Mouse (Mus musculus) thymus, adult 2 months (tissue): ENCODE measurements around the gene Olfr59. TPM values are rescaled to one million over a fixed set of nuclear protein-coding genes. Genes with fewer than 3 reads are reported as not detected.

ENCODE experiments used
- DNase-seq: peaks from one replicate; pipeline ENCODE4 v3.0.0; 2021
- H3K27ac ChIP-seq: fragments of 200-500 bp; 2 replicates; pipeline ENCODE4 v1.5.1; 2012; ENCODE audit warnings: low read length, control low read depth; ENCODE audit not compliant: control insufficient read depth, insufficient read depth
- H3K27me3 ChIP-seq: fragments of 200-500 bp; 2 replicates; pipeline ENCODE4 v1.6.1; 2012; ENCODE audit warnings: mild to moderate bottlenecking, low read length, moderate library complexity, mixed read lengths; ENCODE audit not compliant: control insufficient read depth, insufficient read depth
- H3K36me3 ChIP-seq: fragments of 200-500 bp; 2 replicates; pipeline ENCODE4 v1.6.1; 2012; ENCODE audit warnings: mild to moderate bottlenecking, low read length, moderate library complexity; ENCODE audit not compliant: control insufficient read depth, insufficient read depth
- H3K4me1 ChIP-seq: fragments of 200-500 bp; replicated peaks from 2 replicates; pipeline ENCODE4 v1.6.1; 2012; ENCODE audit warnings: low read length; ENCODE audit not compliant: control insufficient read depth, insufficient read depth
- H3K4me3 ChIP-seq: fragments of 200-500 bp; 2 replicates; pipeline ENCODE4 v1.5.1; 2012; ENCODE audit warnings: mild to moderate bottlenecking, low read length, control low read depth, moderate library complexity; ENCODE audit not compliant: control insufficient read depth, insufficient read depth
- CTCF ChIP-seq: fragments of 200-500 bp; IDR thresholded peaks from 2 replicates; pipeline ENCODE4 v1.5.1; 2012; ENCODE audit warnings: mild to moderate bottlenecking, control low read depth, low read length, moderate library complexity, borderline replicate concordance; ENCODE audit not compliant: control insufficient read depth, poor library complexity, insufficient read depth; ENCODE audit errors: extremely low read depth
- POLR2A ChIP-seq: fragments of 200-500 bp; IDR thresholded peaks from 2 replicates; pipeline ENCODE4 v1.6.1; 2012; ENCODE audit warnings: mild to moderate bottlenecking, low read length, control low read depth, moderate library complexity; ENCODE audit not compliant: control insufficient read depth, poor library complexity, insufficient read depth; ENCODE audit errors: extremely low read depth
- WGBS: fragments of 180-500 bp; shearing (Covaris S2); methylation state at CpG from one replicate; pipeline ENCODE4 v1.1.7; 2018; 5-methylcytosine and 5-hydroxymethylcytosine counted together
- polyA plus RNA-seq: library from polyadenylated mRNA; depleted of rRNA; stranded (reverse); fragments of >200 nt; gene quantifications from 2 replicates; pipeline ENCODE4 v1.2.3, GENCODE M21; 2012; rRNA removed

Olfr59 gene
- polyA plus RNA-seq: not detected in 2 replicates

DNA sequence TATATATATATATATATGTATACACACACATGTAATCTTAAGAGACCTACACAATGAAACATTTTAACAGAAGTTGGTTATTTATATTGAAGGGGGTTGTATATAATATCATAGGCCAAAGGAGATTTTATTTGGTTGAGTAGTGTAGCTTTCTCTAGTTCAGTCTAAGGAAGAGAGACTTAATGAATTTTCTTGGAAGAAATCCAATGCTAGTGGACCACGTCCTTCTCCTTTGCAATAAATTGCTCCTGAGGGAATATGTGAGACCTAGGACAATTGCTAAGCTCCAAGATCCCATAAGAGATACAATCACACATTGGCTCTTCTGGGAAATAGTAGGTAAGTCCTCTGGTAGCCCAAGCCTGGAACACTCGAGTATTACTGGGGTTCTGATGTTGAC lies at the start of gene Olfr59:
Gene Olfr59 (plus strand): TSS at position 301 of the 400 bp plus-strand sequence.
- Histone ChIP-seq H3K4me1 (no peaks in the 10 kb centered on the region), H3K4me3 (no peak within 1 kb of the TSS), H3K27ac (no peak within 1 kb of the TSS), H3K27me3 (no peaks in the 10 kb centered on the region), H3K36me3 (no peaks in the 10 kb centered on the region)
- DNase-seq: no peak
- 59% methylated on average over 2 of the region's 2 CpGs for WGBS
- no peak for TF ChIP-seq CTCF
- TF ChIP-seq POLR2A: no peak

DNA sequence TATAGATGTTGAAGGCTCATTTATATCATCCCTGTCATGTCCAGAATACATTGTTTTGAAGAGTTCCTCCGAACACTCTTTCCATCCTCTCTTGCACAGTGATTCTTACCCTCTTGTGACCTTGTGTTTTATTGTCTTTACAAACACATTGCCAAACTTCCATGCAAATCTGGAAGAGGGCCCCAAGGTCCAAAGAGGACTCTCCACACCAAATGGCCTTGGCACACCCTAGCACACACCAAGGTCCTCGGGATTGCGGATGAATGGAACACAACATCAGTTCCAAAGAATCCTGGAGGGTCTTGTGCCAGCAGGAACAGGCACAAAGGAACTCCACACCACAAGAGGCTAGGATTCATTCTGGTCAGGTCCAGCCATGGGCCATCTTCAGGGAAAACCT lies 42.3 kb upstream of the Olfr59 start:
- H3K4me1 ChIP-seq: no peaks in the 10 kb centered on the region
- no peak for TF ChIP-seq POLR2A
- no peak for TF ChIP-seq CTCF
- no peak overlapping the region for H3K27ac ChIP-seq
- 91% methylated on average over 3 of the region's 3 CpGs for WGBS
- H3K27me3 ChIP-seq: no peaks in the 10 kb centered on the region
- no peak for DNase-seq
- H3K4me3 ChIP-seq: no peak overlapping the region
- H3K36me3 ChIP-seq: no peaks in the 10 kb centered on the region

DNA sequence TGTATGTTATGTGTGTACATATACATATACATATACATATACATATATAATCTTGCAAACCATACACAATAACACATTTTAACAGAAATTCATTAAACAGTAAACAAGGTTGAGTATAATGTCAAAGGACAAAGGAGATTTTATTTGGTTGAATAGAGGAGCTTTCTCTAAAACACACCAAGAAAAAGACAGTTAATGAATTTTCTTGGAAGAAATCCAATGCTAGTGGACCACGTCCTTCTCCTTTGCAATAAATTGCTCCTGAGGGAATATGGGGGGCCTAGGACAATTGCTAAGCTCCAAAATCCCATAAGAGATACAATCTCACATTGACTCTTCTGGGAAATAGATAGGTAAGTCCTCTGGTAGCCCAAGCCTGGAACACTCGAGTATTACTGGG lies 24.0 kb upstream of the Olfr59 start, which contains the start of gene Olfr406:
Gene Olfr406 (plus strand): TSS at position 301 of the 400 bp plus-strand sequence.
- no peak within 1 kb of the TSS for H3K4me3 ChIP-seq
- no peak for DNase-seq
- no peaks in the 10 kb centered on the region for H3K4me1 ChIP-seq
- WGBS: 54% methylated on average over 2 of the region's 2 CpGs
- no peak within 1 kb of the TSS for H3K27ac ChIP-seq
- TF ChIP-seq CTCF (no peak), POLR2A (no peak)
- no peaks in the 10 kb centered on the region for H3K27me3 ChIP-seq
- no peaks in the 10 kb centered on the region for H3K36me3 ChIP-seq

- TF ChIP-seq POLR2A (no peak), CTCF (no peak)
- Histone ChIP-seq H3K36me3 (no peaks in the 10 kb centered on the region), H3K4me3 (no peak overlapping the region), H3K4me1 (no peaks in the 10 kb centered on the region), H3K27me3 (no peaks in the 10 kb centered on the region), H3K27ac (no peak overlapping the region)
- WGBS: 75% methylated on average over 2 of the region's 2 CpGs
- no peak for DNase-seq
Measured at GRCm38 (mm10) chr11:74287256-74287655, 3.7 kb downstream of the Olfr59 start.

DNA sequence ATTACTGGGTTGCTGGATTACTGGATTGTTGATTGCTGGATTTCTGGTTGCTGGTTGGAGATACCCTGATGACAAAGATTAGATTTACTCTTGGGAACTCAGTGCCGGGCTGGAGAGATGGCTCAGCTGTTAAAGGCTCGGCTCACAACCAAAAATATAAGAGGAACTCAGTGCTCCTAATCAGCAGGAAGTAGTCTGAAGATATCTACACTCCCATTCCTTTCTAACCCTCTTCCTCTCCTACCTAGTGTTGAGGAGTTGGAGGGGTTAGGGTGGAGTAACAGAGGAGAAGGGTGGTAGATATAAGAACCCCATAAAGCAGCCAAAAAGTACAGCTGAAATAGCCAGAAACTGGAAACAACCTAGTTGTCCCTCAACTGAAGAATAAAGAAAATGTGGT lies 42.5 kb downstream of the Olfr59 start:
- Histone ChIP-seq H3K4me3 (no peak overlapping the region), H3K27ac (no peak overlapping the region), H3K27me3 (no peaks in the 10 kb centered on the region), H3K4me1 (no peaks in the 10 kb centered on the region), H3K36me3 (no peaks in the 10 kb centered on the region)
- no peak for TF ChIP-seq POLR2A
- TF ChIP-seq CTCF: no peak
- no peak for DNase-seq
- WGBS: 41% methylated on average over 2 of the region's 2 CpGs

GRCm38 (mm10) chr11:74328781-74329180 lies 45.2 kb downstream of the Olfr59 start:
- DNase-seq: no peak
- no peak for TF ChIP-seq POLR2A
- no peak for TF ChIP-seq CTCF
- no peak overlapping the region for H3K27ac ChIP-seq
- H3K4me3 ChIP-seq: no peak overlapping the region
- no peaks in the 10 kb centered on the region for H3K27me3 ChIP-seq
- no peaks in the 10 kb centered on the region for H3K4me1 ChIP-seq
- no peaks in the 10 kb centered on the region for H3K36me3 ChIP-seq

DNA sequence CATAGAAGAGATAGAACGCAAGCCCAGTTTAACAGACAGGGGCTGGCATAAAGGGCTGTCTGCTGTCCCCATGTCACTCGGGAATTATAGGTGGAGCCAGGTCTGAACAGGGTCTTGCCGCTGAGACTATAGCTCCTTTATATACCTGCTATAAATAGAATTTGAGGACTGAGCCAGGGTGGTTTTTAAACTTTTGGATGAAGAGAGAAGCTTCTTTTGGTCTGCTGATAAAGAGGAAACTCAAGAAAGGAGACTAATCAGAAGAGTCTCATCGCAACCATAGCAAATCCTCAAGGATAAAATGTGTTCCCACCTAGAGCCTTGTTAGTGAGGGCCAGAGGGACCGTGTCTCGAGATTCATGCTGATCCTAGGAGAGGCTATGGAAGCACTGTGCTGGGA lies 54.4 kb downstream of the Olfr59 start, which contains the start of gene Olfr410:
Gene Olfr410 (minus strand): TSS at position 101 of the 400 bp plus-strand sequence.
- Histone ChIP-seq H3K36me3 (no peaks in the 10 kb centered on the region), H3K27ac (no peak within 1 kb of the TSS), H3K4me3 (no peak within 1 kb of the TSS), H3K4me1 (no peaks in the 10 kb centered on the region), H3K27me3 (no peaks in the 10 kb centered on the region)
- no peak for DNase-seq
- no peak for TF ChIP-seq CTCF
- no peak for TF ChIP-seq POLR2A
- WGBS: 84% methylated on average over 6 of the region's 6 CpGs

Other genes with a start within 250 kb of the Olfr59 start
- not detected in 2 replicates for gene Olfr139, start 227.2 kb upstream of the Olfr59 start, polyA plus RNA-seq
- not detected in 2 replicates for gene Olfr399, start 227.1 kb upstream of the Olfr59 start, polyA plus RNA-seq
- not detected in 2 replicates for gene Zfp616, start 213.8 kb upstream of the Olfr59 start, polyA plus RNA-seq
- gene Olfr401, start 170.0 kb upstream of the Olfr59 start, polyA plus RNA-seq: not detected in 2 replicates
- not detected in 2 replicates for gene Olfr402, start 130.2 kb upstream of the Olfr59 start, polyA plus RNA-seq
- not detected in 2 replicates for gene Olfr403, start 97.5 kb upstream of the Olfr59 start, polyA plus RNA-seq
- gene Olfr43, start 72.4 kb upstream of the Olfr59 start, polyA plus RNA-seq: 0.05 and 0.15 TPM in 2 replicates
- not detected in 2 replicates for gene Olfr406, start 23.9 kb upstream of the Olfr59 start, polyA plus RNA-seq
- gene Olfr410, start 54.3 kb downstream of the Olfr59 start, polyA plus RNA-seq: not detected in 2 replicates
- not detected in 2 replicates for gene Olfr411, start 68.9 kb downstream of the Olfr59 start, polyA plus RNA-seq
- gene Olfr412, start 78.3 kb downstream of the Olfr59 start, polyA plus RNA-seq: not detected in 2 replicates